Mouse (Mus musculus): ENCODE measurements around the gene Nxn.

GRCm38 (mm10) chr11:76349833-76350232 lies 49.1 kb downstream of the Nxn start:
- no peak for TF ChIP-seq CTCF (IDR thresholded peaks at IDR 0.05)
- no peak for TF ChIP-seq EP300 (IDR thresholded peaks at IDR 0.05; ENCODE audit: insufficient read depth, low read depth, low read length)
- no peak for TF ChIP-seq POLR2A (IDR thresholded peaks at IDR 0.05; ENCODE audit: insufficient read depth, low read depth, low read length)

All from heart, adult 2 months (tissue).